Mouse (Mus musculus) testis, adult 2 months (tissue): ENCODE measurements around the gene Atg4b.

ENCODE experiments used
- CTCF ChIP-seq: fragments of 200-500 bp; IDR thresholded peaks from 2 replicates; pipeline ENCODE4 v1.5.1; 2012; ENCODE audit warnings: low read depth, mild to moderate bottlenecking, inconsistent platforms, low read length, moderate library complexity; ENCODE audit not compliant: control insufficient read depth, insufficient read depth, insufficient replicate concordance
- POLR2A ChIP-seq: fragments of 200-500 bp; IDR thresholded peaks from 2 replicates; pipeline ENCODE4 v1.6.1; 2012; ENCODE audit warnings: low read depth, mild to moderate bottlenecking, inconsistent platforms, low read length, moderate library complexity; ENCODE audit not compliant: control insufficient read depth

GRCm38 (mm10) chr1:93801741-93802238 is 50.5 kb downstream of the Atg4b start, which contains the start of gene Dtymk:
- TF ChIP-seq POLR2A (peak; percentile 89), CTCF (peak; percentile 26; the same call in 1 of the 2 replicates)
